Mouse (Mus musculus): ENCODE measurements around the gene Tcp11l1. TPM values are rescaled to one million over a fixed set of nuclear protein-coding genes. Genes with fewer than 3 reads are reported as not detected.

Tcp11l1 gene
- total and polyA plus RNA-seq, 3 experiments: 22.1 to 26.7 TPM; not detected in 1

DNA sequence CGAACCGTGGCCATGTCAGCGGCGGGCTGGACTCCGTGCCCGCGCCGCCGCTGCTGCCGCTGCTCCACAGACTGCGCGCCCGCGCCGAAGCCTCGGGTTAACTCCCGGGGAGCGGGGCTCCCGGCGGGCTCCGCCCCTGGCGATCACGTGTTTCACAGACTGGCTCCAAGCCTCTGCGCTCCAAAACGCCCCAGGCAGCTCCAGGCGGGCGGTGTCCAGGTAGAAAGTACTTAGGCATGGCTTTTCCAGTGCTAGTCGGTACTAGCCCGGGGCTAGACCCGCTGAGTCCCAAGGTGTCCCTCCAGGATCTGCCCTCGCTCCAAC is 30.7 kb upstream of the Tcp11l1 start, which contains the start of gene Depdc7 (continued):
- TF ChIP-seq RCOR1 (IDR thresholded peaks at IDR 0.05; ENCODE audit: low read depth, low read length): no peak

DNA sequence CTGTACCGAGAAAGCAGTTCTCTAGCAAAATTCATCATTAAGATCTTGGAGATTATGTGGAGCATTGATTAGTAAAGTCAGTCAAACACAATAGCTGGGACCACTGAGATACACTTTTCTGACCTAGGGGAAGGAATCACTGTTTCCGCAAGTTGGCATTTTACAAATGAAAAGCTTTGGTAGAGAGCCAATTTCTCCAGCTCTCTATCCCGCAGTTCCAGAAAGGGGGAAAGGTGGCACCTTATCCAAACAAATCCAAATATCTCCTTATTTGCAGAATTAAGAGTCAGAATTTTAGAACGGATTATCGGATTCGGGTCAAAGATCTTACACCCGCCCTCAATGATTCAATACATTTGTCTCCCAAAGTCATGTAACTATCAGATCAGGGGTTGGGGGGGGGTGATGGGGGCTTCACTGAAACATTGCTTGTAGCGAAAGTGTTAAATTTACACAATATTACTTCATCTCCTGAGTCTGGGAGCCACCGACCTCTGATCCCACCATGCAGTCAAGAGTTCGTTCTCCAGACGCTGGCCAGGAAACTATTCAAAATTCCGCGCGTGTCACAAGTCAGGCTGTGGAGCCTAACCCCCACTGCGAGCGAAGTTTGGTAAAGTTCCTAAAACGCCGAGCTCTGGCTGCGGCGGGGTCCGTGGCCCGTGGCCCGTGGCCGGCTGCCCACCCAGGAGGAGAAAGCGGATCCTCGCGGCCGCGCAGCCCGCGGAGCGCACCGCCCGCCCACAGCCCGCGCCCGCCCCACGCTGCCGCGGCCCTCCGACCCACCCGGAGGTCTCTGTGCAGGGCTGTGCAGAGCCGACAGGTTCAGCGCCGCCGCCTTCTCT is 30.1 kb upstream of the Tcp11l1 start:
- Histone ChIP-seq H3K79me2 (ENCODE audit: control insufficient read depth, insufficient read depth, low read length, poor library complexity) (peaks cover 4% of the 10 kb centered on the region; the same call in 1 of the 2 replicates), H3K9ac (ENCODE audit: control insufficient read depth, low read depth, low read length, poor library complexity, severe bottlenecking) (peak overlapping the region; percentile 97), H3K9me3 (replicated peaks; ENCODE audit: insufficient read depth, low read length) (no peaks in the 10 kb centered on the region), H3K27me3 (ENCODE audit: control insufficient read depth in 1 of 2, insufficient read depth in 2 of 2, low read length in 2 of 2) (no peaks in the 10 kb centered on the region), H3K27ac (ENCODE audit: control insufficient read depth, low read depth, low read length) (no peak overlapping the region), H3K4me3 (ENCODE audit: control insufficient read depth in 1 of 2, insufficient read depth in 1 of 2, low read depth in 2 of 2, low read length in 2 of 2) (peak overlapping the region; percentile 91 to 97), H3K36me3 (ENCODE audit: control insufficient read depth in 1 of 2, insufficient read depth in 2 of 2, low read length in 2 of 2) (peaks cover 0 to 7% of the 10 kb centered on the region in 2 experiments; a peak in 2 of 4 replicates), H3K4me1 (ENCODE audit: control insufficient read depth in 1 of 2, insufficient read depth in 2 of 2, low read length in 2 of 2) (peaks cover 0 to 8% of the 10 kb centered on the region in 2 experiments; a peak in 3 of 4 replicates)
- no peak for DNase-seq (ENCODE audit: low read depth, low spot score)
- TF ChIP-seq SIN3A (IDR thresholded peaks at IDR 0.05; ENCODE audit: low read length) (no peak), RAD21 (IDR thresholded peaks at IDR 0.05; ENCODE audit: low read depth, low read length) (no peak), MAZ (IDR thresholded peaks at IDR 0.05; ENCODE audit: low read depth, low read length) (peak; percentile 21; the same call in 1 of the 2 replicates)

DNA sequence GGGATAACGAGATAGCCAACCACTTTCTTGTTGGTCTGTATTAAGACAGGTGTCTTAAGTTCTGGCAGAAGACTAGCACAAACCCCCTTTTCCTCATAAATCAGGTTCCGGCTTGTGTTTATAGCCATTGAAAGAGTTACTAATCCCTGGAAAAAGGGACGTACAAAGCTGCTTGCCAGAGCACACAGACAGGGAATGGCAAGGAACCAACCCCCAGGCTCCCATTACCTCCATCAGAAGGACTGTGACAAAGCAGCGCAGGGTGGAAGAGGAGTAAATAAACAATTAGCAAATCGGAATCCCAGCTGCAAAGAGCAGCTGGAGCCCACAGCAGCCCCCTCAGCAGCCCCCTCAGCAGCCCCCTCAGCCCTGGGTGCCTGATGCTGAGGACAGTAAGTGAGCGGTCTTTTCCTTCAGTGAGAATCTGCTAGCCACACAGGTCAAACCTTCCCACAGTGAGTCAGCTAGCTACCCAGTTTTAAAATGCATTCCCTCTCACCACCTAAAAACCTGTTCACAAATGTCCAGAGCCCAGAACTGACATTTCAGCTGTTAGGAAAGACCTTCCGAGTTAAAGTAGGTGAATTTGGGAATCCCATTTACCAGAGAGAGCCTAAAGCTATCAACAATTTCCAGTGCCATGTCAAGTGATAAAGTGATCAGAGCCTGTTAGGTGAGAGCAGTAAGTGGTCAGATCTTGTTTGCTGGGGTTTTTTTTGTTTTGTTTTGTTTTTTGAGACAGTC is 29.2 kb upstream of the Tcp11l1 start:
- H3K27ac ChIP-seq (ENCODE audit: control insufficient read depth, low read depth, low read length): no peak overlapping the region
- no peaks in the 10 kb centered on the region for H3K27me3 ChIP-seq (ENCODE audit: control insufficient read depth in 1 of 2, insufficient read depth in 2 of 2, low read length in 2 of 2)
- H3K9ac ChIP-seq (ENCODE audit: control insufficient read depth, low read depth, low read length, poor library complexity, severe bottlenecking): no peak overlapping the region
- no peaks in the 10 kb centered on the region for H3K9me3 ChIP-seq (replicated peaks; ENCODE audit: insufficient read depth, low read length)
- no peak for TF ChIP-seq MYB (IDR thresholded peaks at IDR 0.05; ENCODE audit: low read depth, low read length)
- no peak for TF ChIP-seq GATA1 (IDR thresholded peaks at IDR 0.05; ENCODE audit: low read depth, low read length)
- TF ChIP-seq HCFC1 (IDR thresholded peaks at IDR 0.05; ENCODE audit: low read depth, low read length): no peak
- no peak for TF ChIP-seq POLR2AphosphoS2 (IDR thresholded peaks at IDR 0.05; ENCODE audit: low read length)
- no peak for TF ChIP-seq ZC3H11A (IDR thresholded peaks at IDR 0.05; ENCODE audit: low read depth, low read length)
- no peak for TF ChIP-seq NELFE (IDR thresholded peaks at IDR 0.05; ENCODE audit: low read depth, low read length)
- TF ChIP-seq POLR2AphosphoS5 (IDR thresholded peaks at IDR 0.05; ENCODE audit: borderline replicate concordance, low read depth, low read length): no peak
- TF ChIP-seq ZKSCAN1 (IDR thresholded peaks at IDR 0.05; ENCODE audit: low read depth, low read length): no peak
- TF ChIP-seq USF1 (IDR thresholded peaks at IDR 0.05; ENCODE audit: low read depth, low read length): no peak
- no peak for TF ChIP-seq POLR2A (IDR thresholded peaks at IDR 0.05; ENCODE audit: control insufficient read depth in 1 of 2, insufficient read depth in 1 of 2, low read depth in 1 of 2, low read length in 2 of 2, poor library complexity in 1 of 2)
- no peak for TF ChIP-seq NRF1 (IDR thresholded peaks at IDR 0.05; ENCODE audit: insufficient read depth, low read depth, low read length, poor library complexity, severe bottlenecking)
- TF ChIP-seq E2F4 (IDR thresholded peaks at IDR 0.05; ENCODE audit: borderline replicate concordance, low read depth, low read length): no peak
- no peak for TF ChIP-seq CHD2 (IDR thresholded peaks at IDR 0.05; ENCODE audit: low read length)
- no peak for TF ChIP-seq TCF12 (IDR thresholded peaks at IDR 0.05; ENCODE audit: low read depth, low read length)
- no peak for TF ChIP-seq SIN3A (IDR thresholded peaks at IDR 0.05; ENCODE audit: low read length)
- TF ChIP-seq JUND (IDR thresholded peaks at IDR 0.05; ENCODE audit: low read depth, low read length): no peak
- no peak overlapping the region for H3K4me3 ChIP-seq (ENCODE audit: control insufficient read depth in 1 of 2, insufficient read depth in 1 of 2, low read depth in 2 of 2, low read length in 2 of 2)
- H3K36me3 ChIP-seq (ENCODE audit: control insufficient read depth in 1 of 2, insufficient read depth in 2 of 2, low read length in 2 of 2): peaks cover 0 to 7% of the 10 kb centered on the region in 2 experiments; a peak in 2 of 4 replicates
- DNase-seq (ENCODE audit: low read depth, low spot score): no peak
- peaks cover 0 to 5% of the 10 kb centered on the region in 2 experiments; a peak in 3 of 4 replicates for H3K4me1 ChIP-seq (ENCODE audit: control insufficient read depth in 1 of 2, insufficient read depth in 2 of 2, low read length in 2 of 2)
- peaks cover 4% of the 10 kb centered on the region; the same call in 1 of the 2 replicates for H3K79me2 ChIP-seq (ENCODE audit: control insufficient read depth, insufficient read depth, low read length, poor library complexity)
